Mouse (Mus musculus): Measurements from ENCODE around the gene Hinfp.
"Not testable (repeated sequence)": the region's sequence is repeated elsewhere in the genome, so short reads cannot be mapped to it uniquely, and the experiment has no call there.

Hinfp gene

DNA sequence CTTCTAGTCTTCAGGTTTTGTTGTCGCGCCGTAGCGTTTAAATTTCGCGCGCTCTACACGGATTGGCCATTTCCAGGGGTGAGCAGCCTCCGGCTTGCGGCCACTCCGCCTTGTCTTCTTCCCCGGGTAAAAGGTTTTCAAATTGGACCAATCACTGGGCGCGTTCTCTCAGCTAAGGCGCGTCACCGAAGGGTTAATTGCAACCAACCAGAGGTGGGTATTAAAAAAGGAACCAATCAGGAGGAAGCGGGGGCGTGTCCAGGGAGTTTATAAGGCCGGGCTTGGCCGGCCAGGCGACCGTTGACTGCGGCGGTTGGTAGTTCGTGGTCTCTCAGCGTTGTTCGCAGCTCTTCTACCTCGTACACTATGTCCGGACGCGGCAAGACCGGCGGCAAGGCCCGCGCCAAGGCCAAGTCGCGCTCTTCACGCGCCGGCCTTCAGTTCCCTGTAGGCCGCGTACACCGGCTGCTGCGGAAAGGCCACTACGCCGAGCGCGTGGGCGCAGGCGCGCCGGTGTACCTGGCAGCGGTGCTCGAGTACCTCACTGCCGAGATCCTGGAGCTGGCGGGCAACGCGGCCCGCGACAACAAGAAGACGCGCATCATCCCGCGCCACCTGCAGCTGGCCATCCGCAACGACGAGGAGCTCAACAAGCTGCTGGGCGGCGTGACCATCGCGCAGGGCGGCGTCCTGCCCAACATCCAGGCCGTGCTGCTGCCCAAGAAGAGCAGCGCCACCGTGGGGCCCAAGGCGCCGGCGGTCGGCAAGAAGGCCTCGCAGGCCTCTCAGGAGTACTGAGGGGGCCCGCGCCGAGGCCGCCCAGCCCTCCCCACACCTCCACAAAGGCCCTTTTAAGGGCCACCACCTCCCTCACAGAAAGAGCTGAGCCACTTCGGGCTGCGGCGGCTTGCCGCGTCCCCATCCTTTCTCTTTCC lies 29.2 kb upstream of the Hinfp start, which contains the start of gene H2afx:
TSS of gene H2afx (plus strand) at position 299 of the 935 bp plus-strand sequence.
- peak; percentile 96 for DNase-seq (ENCODE audit: extremely low read depth, low read depth, low spot score)

DNA sequence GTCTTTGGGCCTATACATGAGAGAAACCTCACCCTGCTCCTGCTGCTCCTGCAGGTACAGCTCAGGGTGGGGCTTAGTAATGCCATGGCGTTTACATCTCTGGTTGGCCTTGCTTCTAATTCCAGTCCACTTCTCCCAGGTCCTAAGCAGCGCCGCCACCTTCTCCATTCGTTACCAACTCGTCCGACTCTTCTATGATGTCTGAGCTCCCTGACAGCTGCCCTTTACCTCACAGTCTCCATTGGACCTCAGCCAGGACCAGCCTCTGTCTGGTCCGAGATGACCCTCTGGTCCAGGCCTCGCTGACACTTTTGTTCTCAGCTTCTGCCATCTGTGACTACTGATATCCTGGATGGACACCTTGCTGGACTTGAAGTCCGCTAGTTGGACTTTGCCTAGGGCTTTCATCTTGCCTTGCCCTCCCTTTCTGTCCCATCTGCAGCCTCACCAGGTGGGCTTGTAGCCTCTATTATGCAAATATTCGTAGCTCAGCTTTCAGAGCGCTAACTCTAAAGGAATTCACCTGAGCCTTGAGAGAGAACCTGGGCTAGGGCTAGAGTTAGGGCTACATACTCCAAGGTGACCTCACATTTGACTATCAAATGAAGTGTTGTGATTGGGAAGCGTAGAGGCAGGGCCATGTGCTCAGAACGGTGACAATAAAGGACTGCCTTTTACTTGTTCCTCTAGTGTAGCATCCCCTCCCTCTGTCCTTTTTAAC lies 27.6 kb upstream of the Hinfp start:
- DNase-seq (ENCODE audit: extremely low read depth, low read depth, low spot score) = no peak

- no peak for DNase-seq (ENCODE audit: extremely low read depth, low read depth, low spot score)
These were observed 25.3 kb upstream of the Hinfp start for GRCm38 (mm10) chr9:44330736-44331135.

- DNase-seq (ENCODE audit: extremely low read depth, low read depth, low spot score) = no peak
These were observed 22.5 kb upstream of the Hinfp start for GRCm38 (mm10) chr9:44327926-44328325.

- no peak for DNase-seq (ENCODE audit: extremely low read depth, low read depth, low spot score)
These were observed 21.7 kb upstream of the Hinfp start for GRCm38 (mm10) chr9:44327064-44327711.

- DNase-seq (ENCODE audit: extremely low read depth, low read depth, low spot score) = peak; percentile 62
These were observed 21.0 kb upstream of the Hinfp start for GRCm38 (mm10) chr9:44326371-44327063.

GRCm38 (mm10) chr9:44325768-44326370 lies 20.4 kb upstream of the Hinfp start, which contains the start of gene Dpagt1:
Gene Dpagt1 (plus strand): TSS chr9:44326019.
- peak; percentile 73 for DNase-seq (ENCODE audit: extremely low read depth, low read depth, low spot score)

DNA sequence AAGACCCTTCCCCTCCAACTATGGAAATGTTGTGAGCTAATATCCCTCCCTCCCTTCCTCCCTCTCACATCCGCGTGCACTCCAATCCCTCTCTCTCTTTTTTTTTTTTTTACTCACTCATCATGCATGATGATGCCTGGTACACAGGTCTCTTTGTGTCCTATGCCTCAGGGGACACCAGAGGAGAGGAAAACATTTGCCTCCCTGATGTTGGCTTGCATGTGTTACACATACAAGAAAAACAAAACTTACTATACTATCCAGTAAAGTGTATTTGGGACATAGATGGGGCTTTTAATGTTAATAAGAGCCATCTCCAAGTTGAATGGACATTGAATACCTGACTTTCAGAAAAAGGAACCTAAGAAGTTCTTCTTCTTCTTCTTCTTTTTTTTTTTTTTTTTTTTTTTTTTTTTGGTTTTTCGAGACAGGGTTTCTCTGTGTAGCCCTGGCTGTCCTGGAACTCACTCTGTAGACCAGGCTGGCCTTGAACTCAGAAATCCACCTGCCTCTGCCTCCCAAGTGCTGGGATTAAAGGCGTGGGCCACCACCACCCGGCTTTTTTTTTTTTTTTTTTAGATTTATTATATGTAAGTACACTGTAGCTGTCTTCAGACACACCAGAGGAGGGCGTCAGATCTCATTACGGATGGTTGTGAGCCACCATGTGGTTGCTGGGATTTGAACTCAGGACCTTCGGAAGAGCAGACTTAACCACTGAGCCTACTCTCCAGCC lies 19.7 kb upstream of the Hinfp start:
- not testable (repeated sequence) for DNase-seq (ENCODE audit: extremely low read depth, low read depth, low spot score)

DNA sequence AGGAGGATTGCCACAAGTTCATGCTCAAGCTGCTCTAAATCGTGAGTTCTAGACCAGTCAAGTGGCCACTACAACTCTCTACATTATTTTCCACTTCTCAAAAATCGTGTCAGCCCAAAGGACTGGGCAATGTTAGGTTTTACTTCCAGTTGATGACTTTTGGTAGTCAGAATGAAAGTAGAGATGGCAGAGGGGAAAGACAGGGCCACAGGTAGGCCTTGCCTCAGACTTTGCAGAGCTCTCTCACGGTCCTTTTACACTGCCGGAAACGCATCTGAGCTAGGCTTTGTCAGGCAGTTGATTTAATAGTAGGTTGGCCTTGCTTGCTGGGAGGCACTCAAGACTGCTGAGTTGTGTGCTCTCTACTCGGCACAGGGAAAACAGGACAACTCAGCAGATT lies 18.7 kb upstream of the Hinfp start:
- DNase-seq (ENCODE audit: extremely low read depth, low read depth, low spot score) = no peak

DNA sequence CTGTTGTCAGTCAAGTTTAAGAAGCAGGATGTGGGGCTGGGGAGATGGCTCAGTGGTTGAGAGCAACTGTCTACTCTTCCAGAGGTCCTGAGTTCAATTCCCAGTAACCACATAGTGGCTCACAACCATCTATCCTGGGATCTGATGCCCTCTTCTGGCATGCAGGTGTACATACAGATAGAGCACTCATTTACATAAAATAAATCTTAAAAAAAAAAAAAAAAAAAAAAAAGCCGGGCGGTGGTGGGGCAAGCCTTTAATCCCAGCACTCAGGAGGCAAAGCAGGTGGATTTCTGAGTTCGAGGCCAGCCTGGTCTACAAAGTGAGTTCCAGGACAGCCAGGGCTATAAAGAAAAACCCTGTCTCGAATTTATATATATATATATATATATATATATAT lies 18.2 kb upstream of the Hinfp start:
- DNase-seq (ENCODE audit: extremely low read depth, low read depth, low spot score) = not testable (repeated sequence)

- DNase-seq (ENCODE audit: extremely low read depth, low read depth, low spot score) = no peak
These were observed 15.3 kb upstream of the Hinfp start for GRCm38 (mm10) chr9:44320799-44321133.

DNA sequence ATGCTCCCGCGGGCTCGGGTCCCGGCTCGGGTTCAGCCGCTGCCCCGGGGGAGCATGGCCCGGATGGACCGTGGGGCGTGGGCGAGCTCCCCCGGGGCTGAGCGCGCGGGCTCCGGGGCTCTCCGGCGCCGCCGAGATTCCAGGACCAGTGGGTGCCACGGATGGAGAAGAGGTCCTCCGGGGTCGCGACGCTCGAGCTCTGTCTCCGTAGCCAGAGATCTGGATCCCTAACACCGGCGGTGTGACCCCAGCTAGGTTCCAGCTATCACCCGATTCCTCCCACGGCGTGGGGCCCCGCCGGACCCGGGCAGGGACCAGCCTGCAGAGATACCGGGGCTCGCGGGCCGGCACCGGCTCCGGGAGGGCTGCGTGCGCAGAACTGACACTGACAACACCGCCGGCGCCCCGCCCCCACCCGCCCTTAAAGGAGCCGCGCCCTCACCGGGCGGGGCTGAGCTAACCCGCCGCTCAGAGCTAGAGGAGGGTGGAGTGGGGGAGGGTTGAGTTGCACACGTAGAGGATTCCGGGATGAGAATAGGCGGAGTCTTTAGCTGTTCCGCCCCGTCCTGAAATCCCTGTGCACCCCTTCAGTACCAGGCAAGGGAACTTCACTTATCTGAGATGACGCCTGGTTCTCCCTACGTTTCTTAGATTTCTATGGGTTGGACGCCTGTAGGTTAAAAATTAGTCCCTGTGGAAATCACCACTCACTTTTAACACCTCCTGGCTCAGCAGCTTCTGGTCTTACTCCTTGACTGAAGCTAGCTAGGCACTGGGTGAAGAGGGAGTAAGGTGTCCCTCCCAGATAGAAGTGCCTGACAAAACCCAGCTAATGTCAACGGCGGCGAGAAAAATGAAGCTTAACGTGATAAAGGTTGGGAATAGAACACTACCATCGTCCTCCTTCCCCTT lies 14.7 kb upstream of the Hinfp start, which contains the start of gene C2cd2l:
TSS of gene C2cd2l (minus strand) at position 399 of the 912 bp plus-strand sequence.
- DNase-seq (ENCODE audit: extremely low read depth, low read depth, low spot score) = peak; percentile 74

DNA sequence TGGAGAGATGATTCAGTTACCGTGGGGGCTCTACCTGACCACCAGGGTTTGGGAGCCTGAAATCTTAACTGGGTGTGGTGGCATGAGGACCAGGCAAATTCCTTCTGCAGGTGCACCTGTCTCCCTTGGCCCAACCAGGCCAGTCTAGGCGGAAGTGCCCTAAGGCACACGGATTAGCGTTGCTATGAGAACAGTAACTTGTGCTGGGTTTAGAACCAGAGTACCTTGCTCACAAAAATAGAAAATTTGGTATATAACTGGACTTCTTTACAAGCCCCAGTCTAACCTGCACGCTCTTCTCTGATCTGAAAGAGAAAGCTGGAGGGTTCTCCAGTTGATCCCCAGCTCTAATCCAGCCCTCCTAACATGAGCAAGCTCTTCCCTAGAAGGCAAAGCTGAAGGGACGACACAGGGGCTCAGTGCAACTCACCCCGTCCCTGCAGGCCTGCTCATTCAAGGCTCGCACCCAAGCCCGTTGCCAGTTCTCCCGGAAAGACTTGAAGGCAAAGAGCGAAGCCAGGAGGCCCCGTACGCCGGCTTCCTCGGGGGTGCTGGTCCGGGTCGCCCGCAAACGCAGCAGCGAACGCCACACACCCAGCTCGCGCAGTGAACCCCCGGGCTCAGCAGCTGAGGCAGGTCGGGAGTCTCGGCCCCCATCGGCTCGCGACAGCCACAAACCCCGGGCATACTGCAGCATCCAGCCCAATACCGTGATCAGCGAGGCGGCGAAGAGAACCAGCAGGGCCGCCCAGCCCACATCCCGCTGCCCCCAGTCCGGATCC lies 13.8 kb upstream of the Hinfp start:
- DNase-seq (ENCODE audit: extremely low read depth, low read depth, low spot score) = no peak

DNA sequence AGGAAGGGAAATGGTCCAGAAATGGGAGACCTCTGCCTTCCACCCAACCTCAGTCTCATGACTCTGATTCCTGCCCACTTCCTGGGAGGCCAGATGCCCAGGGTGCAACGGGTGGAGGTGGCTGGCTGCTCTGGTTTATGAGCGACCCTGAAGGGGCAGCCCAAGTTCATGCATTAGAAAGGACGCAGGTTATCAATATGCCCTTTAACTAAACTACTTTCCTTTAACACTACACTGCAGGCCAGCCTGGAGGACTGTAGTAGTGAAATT lies 13.3 kb upstream of the Hinfp start:
- no peak for DNase-seq (ENCODE audit: extremely low read depth, low read depth, low spot score)

- DNase-seq (ENCODE audit: extremely low read depth, low read depth, low spot score) = no peak
These were observed 12.8 kb upstream of the Hinfp start for GRCm38 (mm10) chr9:44318076-44318825.

DNA sequence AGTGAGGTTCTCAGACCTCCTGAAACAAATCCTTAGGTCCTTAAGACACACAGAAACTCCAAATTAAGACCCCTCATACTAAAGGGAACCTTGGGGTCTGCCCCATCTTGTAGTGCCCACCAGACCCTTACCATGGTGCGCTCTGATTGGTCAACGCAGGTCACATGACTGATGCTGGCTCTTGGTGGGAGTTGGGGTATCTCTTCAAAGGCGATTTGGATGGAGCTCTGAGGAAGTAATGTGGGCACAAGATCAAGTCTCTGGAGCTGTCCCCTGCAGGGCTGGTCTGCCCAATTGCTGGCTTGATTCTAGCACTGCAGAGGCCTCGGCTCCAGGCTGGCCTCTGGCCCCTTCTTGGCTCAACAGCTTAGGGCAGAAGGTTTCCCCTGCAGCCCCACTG lies 12.0 kb upstream of the Hinfp start:
- no peak for DNase-seq (ENCODE audit: extremely low read depth, low read depth, low spot score)

DNA sequence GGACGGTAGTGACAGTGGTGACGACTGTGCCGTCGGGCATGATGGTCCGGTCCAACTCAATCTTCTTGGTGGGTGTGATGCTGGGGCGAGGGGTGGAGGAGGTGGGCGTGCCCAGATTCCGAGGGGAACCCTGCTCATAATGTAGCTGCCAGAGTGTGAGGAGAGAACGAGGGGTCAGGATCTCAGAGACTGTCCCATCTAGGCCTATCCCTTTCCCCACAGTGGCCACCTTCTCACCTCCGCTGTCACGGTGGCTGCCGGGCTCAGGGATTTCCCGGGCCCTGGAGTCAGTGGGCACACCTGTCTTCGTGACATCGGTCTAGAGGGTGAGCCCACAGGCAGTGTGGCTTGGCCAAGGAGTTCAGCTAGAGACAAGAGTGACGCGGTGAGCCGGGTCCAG lies 9.4 kb upstream of the Hinfp start:
- DNase-seq (ENCODE audit: extremely low read depth, low read depth, low spot score) = no peak

- no peak for DNase-seq (ENCODE audit: extremely low read depth, low read depth, low spot score)
These were observed 8.7 kb upstream of the Hinfp start for GRCm38 (mm10) chr9:44314257-44314547.
